Mouse (Mus musculus): Measurements from ENCODE around the gene Btla.

Btla gene

GRCm38 (mm10) chr16:45257567-45257966, 33.5 kb downstream of the Btla start:
- no peak for DNase-seq (ENCODE audit: low read depth, low spot score)

GRCm38 (mm10) chr16:45259663-45260062, 35.5 kb downstream of the Btla start:
- peak; percentile 36 for DNase-seq (ENCODE audit: low read depth, low spot score)

GRCm38 (mm10) chr16:45261321-45261720, 37.2 kb downstream of the Btla start:
- DNase-seq (ENCODE audit: low read depth, low spot score), result no peak

- no peak for DNase-seq (ENCODE audit: low read depth, low spot score)
These were observed 37.9 kb downstream of the Btla start for GRCm38 (mm10) chr16:45262051-45262450.

- DNase-seq (ENCODE audit: low read depth, low spot score), result no peak
These were observed 45.8 kb downstream of the Btla start for GRCm38 (mm10) chr16:45269886-45270285.

- DNase-seq (ENCODE audit: low read depth, low spot score), result peak; percentile 31
These were observed 59.0 kb downstream of the Btla start for GRCm38 (mm10) chr16:45283093-45283492.

GRCm38 (mm10) chr16:45297806-45298205, 73.7 kb downstream of the Btla start:
- no peak for DNase-seq (ENCODE audit: low read depth, low spot score)

Measured in 3T3-L1 (cell line).